ENCODE assay signal across 9 mouse cellular contexts in genomic region chr1:74386363-74386713, GRCm38 (mm10). TPM values are rescaled to one million over a fixed set of nuclear protein-coding genes. Genes with fewer than 3 reads are reported as not detected.
A peak's percentile ranks its signal among the peaks of the same experiment; 100 is the strongest.
DNase-seq lines count a peak whose midpoint lies in the region; ATAC-seq and TF ChIP-seq lines count a peak whose summit lies in the region.
"Had no signal": no experiment of that assay in that cellular context is flagged by ENCODE, and none has a peak within 500 bp of the region (broad histone marks: within the 10 kb centered on the region; RNA-seq: fewer than 3 reads in every experiment).

No protein-coding gene starts in this region.

- 59% methylated on average over 7 of the region's 10 CpGs for WGBS in liver, adult 2 months
- WGBS in embryonic facial prominence, embryonic 13.5 days = 45% methylated on average over 7 of the region's 10 CpGs
- 49% methylated on average over 7 of the region's 10 CpGs for whole genome bisulfite sequencing in intestine, embryonic 16.5 days
- 54% methylated on average over 7 of the region's 10 CpGs for WGBS in neural tube, embryonic 13.5 days

- H3K27me3 ChIP-seq in liver, adult 2 months (ENCODE audit: control insufficient read depth, insufficient read depth, low read length) = no peaks in the 10 kb centered on the region
- no peaks in the 10 kb centered on the region for H3K27me3 ChIP-seq in embryonic facial prominence, embryonic 13.5 days
- H3K27me3 ChIP-seq in intestine, embryonic 16.5 days (replicated peaks; ENCODE audit: control insufficient read depth, insufficient read depth, low read length) = no peaks in the 10 kb centered on the region
- peaks cover 15% of the 10 kb centered on the region for H3K27me3 ChIP-seq in neural tube, embryonic 13.5 days

- peak overlapping the region; percentile 72 for H3K4me2 ChIP-seq in embryonic facial prominence, embryonic 13.5 days
- peak overlapping the region; percentile 68 for H3K4me2 ChIP-seq in intestine, embryonic 16.5 days (ENCODE audit: low read depth, low read length)
- H3K4me2 ChIP-seq in neural tube, embryonic 13.5 days = peak overlapping the region; percentile 59

- no peak for TF ChIP-seq CTCF in liver, adult 2 months (IDR thresholded peaks at IDR 0.05; ENCODE audit: low read depth, low read length)

- TF ChIP-seq POLR2A in liver, adult 2 months (IDR thresholded peaks at IDR 0.05; ENCODE audit: extremely low read depth, insufficient read depth, low read length) = no peak

- H3K9ac ChIP-seq in liver, adult 2 months (ENCODE audit: low read depth, low read length) = peak overlapping the region; percentile 75
- peak overlapping the region; percentile 78 for H3K9ac ChIP-seq in embryonic facial prominence, embryonic 13.5 days
- peak overlapping the region; percentile 84 for H3K9ac ChIP-seq in intestine, embryonic 16.5 days (ENCODE audit: low read depth, low read length)
- peak overlapping the region; percentile 75 for H3K9ac ChIP-seq in neural tube, embryonic 13.5 days

- no peaks in the 10 kb centered on the region for H3K36me3 ChIP-seq in liver, adult 2 months (ENCODE audit: control insufficient read depth, insufficient read depth, low read length)
- H3K36me3 ChIP-seq in embryonic facial prominence, embryonic 13.5 days = no peaks in the 10 kb centered on the region
- no peaks in the 10 kb centered on the region for H3K36me3 ChIP-seq in intestine, embryonic 16.5 days (ENCODE audit: control insufficient read depth, insufficient read depth, low read length)
- no peaks in the 10 kb centered on the region for H3K36me3 ChIP-seq in neural tube, embryonic 13.5 days

- DNase-seq in liver, adult 2 months (ENCODE audit: extremely low read depth, low read depth, low spot score) = no peak
- no peak for DNase-seq in liver
- DNase-seq in left cerebral cortex, adult 8-10 months (ENCODE audit: low spot score in 2 of 2) = no peak
- DNase-seq in cerebellum, postnatal 25 days = no peak
- no peak for DNase-seq in frontal cortex, postnatal 36 days (ENCODE audit: low spot score in 2 of 2)

- H3K79me2 ChIP-seq in liver, adult 2 months (ENCODE audit: control insufficient read depth, insufficient read depth, low read length) = no peaks in the 10 kb centered on the region

- H3K9me3 ChIP-seq in embryonic facial prominence, embryonic 13.5 days = no peaks in the 10 kb centered on the region
- H3K9me3 ChIP-seq in intestine, embryonic 16.5 days (ENCODE audit: control insufficient read depth, low read length) = no peaks in the 10 kb centered on the region
- H3K9me3 ChIP-seq in neural tube, embryonic 13.5 days = no peaks in the 10 kb centered on the region

- peak overlapping the region; percentile 63 for H3K4me3 ChIP-seq in liver, adult 2 months (ENCODE audit: insufficient read depth, low read depth, low read length)
- peak overlapping the region; percentile 57 for H3K4me3 ChIP-seq in embryonic facial prominence, embryonic 13.5 days
- H3K4me3 ChIP-seq in intestine, embryonic 16.5 days (ENCODE audit: low read length) = peak overlapping the region; percentile 64
- H3K4me3 ChIP-seq in neural tube, embryonic 13.5 days = peak overlapping the region; percentile 61

- H3K4me1 ChIP-seq in liver, adult 2 months (ENCODE audit: control insufficient read depth, insufficient read depth, low read length) = peaks cover 10% of the 10 kb centered on the region
- H3K4me1 ChIP-seq in embryonic facial prominence, embryonic 13.5 days = peaks cover 38% of the 10 kb centered on the region
- H3K4me1 ChIP-seq in intestine, embryonic 16.5 days (ENCODE audit: control insufficient read depth, insufficient read depth, low read length) = peaks cover 29% of the 10 kb centered on the region
- peaks cover 27% of the 10 kb centered on the region for H3K4me1 ChIP-seq in neural tube, embryonic 13.5 days (replicated peaks)

- ATAC-seq in embryonic facial prominence, embryonic 13.5 days (ENCODE audit: insufficient number of reproducible peaks, insufficient read depth, low FRiP score, low TSS enrichment, low read depth) = no peak
- ATAC-seq in intestine, embryonic 16.5 days = no peak
- no peak for ATAC-seq in neural tube, embryonic 13.5 days (ENCODE audit: low read depth)

- peak overlapping the region; percentile 99 for H3K27ac ChIP-seq in liver, adult 2 months (replicated peaks; ENCODE audit: insufficient read depth, low read depth, low read length)
- H3K27ac ChIP-seq in embryonic facial prominence, embryonic 13.5 days = peak overlapping the region; percentile 98
- peak overlapping the region; percentile 100 for H3K27ac ChIP-seq in intestine, embryonic 16.5 days (ENCODE audit: low read length)
- H3K27ac ChIP-seq in neural tube, embryonic 13.5 days (replicated peaks) = peak overlapping the region; percentile 96

RNA-seq across cellular contexts. Expression of gene Ctdsp1, which starts 5.0 kb away (rescaled TPM):
- 27.1 and 41.9 TPM in 2 replicates for total RNA-seq in liver, adult 2 months (2014; rRNA removed)
- polyA plus RNA-seq in liver, adult 2 months (2012; rRNA removed) = 167 and 185 TPM in 2 replicates
- 91.0 and 92.3 TPM in 2 replicates for polyA plus RNA-seq in embryonic facial prominence, embryonic 13.5 days (2015; fragmentation: Nextera tagmentation; extraction: Ambion mirVana)
- 69.4 and 72.3 TPM in 2 replicates for polyA plus RNA-seq in intestine, embryonic 16.5 days (2015; fragmentation: Nextera tagmentation; extraction: Ambion mirVana)
- 22.5 and 27.1 TPM in 2 replicates for polyA plus RNA-seq in neural tube, embryonic 13.5 days (2015; fragmentation: Nextera tagmentation; extraction: Ambion mirVana)
- 10 to 100 TPM; 27.2 to 33.7 (median 29.5) TPM for total RNA-seq in left cerebral cortex, adult 8-10 months (2022)

RNA-seq across cellular contexts. Expression of gene Slc11a1, which starts 11.3 kb away (rescaled TPM):
- 17.5 and 23.4 TPM in 2 replicates for total RNA-seq in liver, adult 2 months (2014; rRNA removed)
- polyA plus RNA-seq in liver, adult 2 months (2012; rRNA removed) = 10.8 and 21.4 TPM in 2 replicates
- polyA plus RNA-seq in embryonic facial prominence, embryonic 13.5 days (2015; fragmentation: Nextera tagmentation; extraction: Ambion mirVana) = 1.8 and 2.8 TPM in 2 replicates
- 8.0 and 8.9 TPM in 2 replicates for polyA plus RNA-seq in intestine, embryonic 16.5 days (2015; fragmentation: Nextera tagmentation; extraction: Ambion mirVana)
- 2.7 and 3.1 TPM in 2 replicates for polyA plus RNA-seq in neural tube, embryonic 13.5 days (2015; fragmentation: Nextera tagmentation; extraction: Ambion mirVana)
- total RNA-seq in left cerebral cortex, adult 8-10 months (2022) = 10 to 100 TPM in 2 of 4 experiments, 1 to 10 TPM in 2; 3.8 to 35.1 (median 15.5) TPM
- total RNA-seq: hematopoietic stem cell, adult 5-6 weeks had no signal

RNA-seq across cellular contexts. Expression of gene Vil1, which starts 22.8 kb away (rescaled TPM):
- 0.13 and 0.18 TPM in 2 replicates for total RNA-seq in liver, adult 2 months (2014; rRNA removed)
- polyA plus RNA-seq in liver, adult 2 months (2012; rRNA removed) = 0.22 and 0.26 TPM in 2 replicates
- polyA plus RNA-seq in embryonic facial prominence, embryonic 13.5 days (2015; fragmentation: Nextera tagmentation; extraction: Ambion mirVana) = 0.20 and 2.0 TPM in 2 replicates
- 207 and 244 TPM in 2 replicates for polyA plus RNA-seq in intestine, embryonic 16.5 days (2015; fragmentation: Nextera tagmentation; extraction: Ambion mirVana)
- polyA plus RNA-seq in neural tube, embryonic 13.5 days (2015; fragmentation: Nextera tagmentation; extraction: Ambion mirVana) = 0.10 and 0.12 TPM in 2 replicates
- under 1 TPM; 0.57 to 0.74 (median 0.64) TPM for total RNA-seq in left cerebral cortex, adult 8-10 months (2022)

RNA-seq across cellular contexts. Expression of gene Catip, which starts 24.4 kb away (rescaled TPM):
- 0.09 TPM in 1 of 2 replicates, not detected in the other for total RNA-seq in liver, adult 2 months (2014; rRNA removed)
- 0.09 TPM in 1 of 2 replicates, not detected in the other for polyA plus RNA-seq in liver, adult 2 months (2012; rRNA removed)
- polyA plus RNA-seq in embryonic facial prominence, embryonic 13.5 days (2015; fragmentation: Nextera tagmentation; extraction: Ambion mirVana) = 0.63 and 0.77 TPM in 2 replicates
- polyA plus RNA-seq in intestine, embryonic 16.5 days (2015; fragmentation: Nextera tagmentation; extraction: Ambion mirVana) = 0.24 and 0.50 TPM in 2 replicates
- polyA plus RNA-seq in neural tube, embryonic 13.5 days (2015; fragmentation: Nextera tagmentation; extraction: Ambion mirVana) = 0.73 and 1.1 TPM in 2 replicates
- 1 to 10 TPM; 1.4 to 2.5 (median 1.8) TPM for total RNA-seq in left cerebral cortex, adult 8-10 months (2022)

Comparison
In these comparisons a context has a peak if more than half of its experiments do, and no peak if none do; other contexts are left out.
1. RNA of gene Vil1, which starts 22.8 kb away (polyA plus RNA-seq): 207 to 244 TPM in intestine, embryonic 16.5 days; 0.22 to 0.26 TPM in liver, adult 2 months, 0.20 to 2.0 TPM in embryonic facial prominence, embryonic 13.5 days and 0.10 to 0.12 TPM in neural tube, embryonic 13.5 days; every median in the first group is over 10 times any median in the second.
2. Peak in every context shown above with its lines, with median percentiles within 50 percentile points of each other: H3K27ac ChIP-seq, H3K4me3 ChIP-seq, H3K9ac ChIP-seq and H3K4me2 ChIP-seq.